Mouse (Mus musculus): ENCODE results near the gene Plekhm3.

DNA sequence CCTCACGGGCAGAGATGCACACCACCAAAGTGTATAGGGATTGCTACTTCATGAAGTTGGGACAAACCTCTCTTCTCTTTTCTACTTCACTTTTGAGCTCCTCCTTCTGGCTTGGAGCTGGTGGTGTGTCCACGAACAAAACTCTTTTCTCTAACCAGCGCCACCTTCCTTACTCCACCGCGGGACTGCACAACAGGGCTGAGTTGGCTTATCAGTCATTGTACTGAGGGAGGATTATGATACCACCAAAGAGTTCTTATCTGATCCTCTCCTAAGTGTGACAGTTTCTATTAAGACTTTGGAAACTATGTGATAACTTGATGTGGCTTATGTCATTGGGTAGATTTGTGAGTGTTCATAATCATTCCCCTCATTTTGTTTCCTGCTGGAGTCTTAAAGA, 129.2 kb downstream of the Plekhm3 start:
- no peak for TF ChIP-seq CTCF (IDR thresholded peaks at IDR 0.05; ENCODE audit: low read depth)
- no peak for TF ChIP-seq EP300 (optimal IDR thresholded peaks at IDR 0.05)
